Mouse (Mus musculus) heart, embryonic 16.5 days (tissue): ENCODE measurements around the gene Pou1f1. TPM values are rescaled to one million over a fixed set of nuclear protein-coding genes. Genes with fewer than 3 reads are reported as not detected.

ENCODE experiments used
- ATAC-seq: fragments of 200-750 bp; cut with Nextera tagmentation; replicated peaks from 2 replicates; pipeline ENCODE4 v1.8.0; 2017; ENCODE audit warnings: moderate number of reproducible peaks; ENCODE audit not compliant: insufficient read depth, low FRiP score; ENCODE audit errors: extremely low read depth
- H3K27ac ChIP-seq: fragments of 300-500 bp; sonication (generic); 2 replicates; pipeline ENCODE4 v1.5.1; 2014; ENCODE audit warnings: mild to moderate bottlenecking, low read length, control low read depth, moderate library complexity
- H3K27me3 ChIP-seq: fragments of 300-500 bp; sonication (generic); 2 replicates; pipeline ENCODE4 v1.6.1; 2014; ENCODE audit warnings: low read length, mixed read lengths; ENCODE audit not compliant: control insufficient read depth, insufficient read depth
- H3K36me3 ChIP-seq: fragments of 300-500 bp; sonication (generic); 2 replicates; pipeline ENCODE4 v1.6.1; 2014; ENCODE audit not compliant: control insufficient read depth, insufficient read depth
- H3K4me1 ChIP-seq: fragments of 300-500 bp; sonication (generic); 2 replicates; pipeline ENCODE4 v1.6.1; 2014; ENCODE audit warnings: low read length, mixed read lengths; ENCODE audit not compliant: control insufficient read depth, insufficient read depth
- H3K4me2 ChIP-seq: fragments of 300-500 bp; sonication (generic); 2 replicates; pipeline ENCODE4 v1.6.1; 2014; ENCODE audit warnings: low read depth, mild to moderate bottlenecking, control low read depth, low read length
- H3K4me3 ChIP-seq: fragments of 300-500 bp; sonication (generic); 2 replicates; pipeline ENCODE4 v1.5.1; 2014; ENCODE audit warnings: mild to moderate bottlenecking, control low read depth, low read length
- H3K9ac ChIP-seq: fragments of 300-500 bp; sonication (generic); 2 replicates; pipeline ENCODE4 v1.6.1; 2014; ENCODE audit warnings: low read length, control low read depth
- H3K9me3 ChIP-seq: fragments of 300-500 bp; sonication (generic); replicated peaks from 2 replicates; pipeline ENCODE4 v1.6.1; 2016; ENCODE audit warnings: low read length; ENCODE audit not compliant: control insufficient read depth
- WGBS: fragments of 180-500 bp; shearing (Covaris S2); extraction: QIAGEN DNeasy Blood & Tissue Kit; methylation state at CpG from one replicate; pipeline ENCODE4 v1.1.7; 2014; 5-methylcytosine and 5-hydroxymethylcytosine counted together
- polyA plus RNA-seq: library from polyadenylated mRNA; unstranded; fragments of >200 nt; fragmentation: Nextera tagmentation; extraction: Ambion mirVana; gene quantifications from 2 replicates; pipeline ENCODE4 v1.2.1, GENCODE M21; 2015

Pou1f1 gene
- not detected in 2 replicates for polyA plus RNA-seq

DNA sequence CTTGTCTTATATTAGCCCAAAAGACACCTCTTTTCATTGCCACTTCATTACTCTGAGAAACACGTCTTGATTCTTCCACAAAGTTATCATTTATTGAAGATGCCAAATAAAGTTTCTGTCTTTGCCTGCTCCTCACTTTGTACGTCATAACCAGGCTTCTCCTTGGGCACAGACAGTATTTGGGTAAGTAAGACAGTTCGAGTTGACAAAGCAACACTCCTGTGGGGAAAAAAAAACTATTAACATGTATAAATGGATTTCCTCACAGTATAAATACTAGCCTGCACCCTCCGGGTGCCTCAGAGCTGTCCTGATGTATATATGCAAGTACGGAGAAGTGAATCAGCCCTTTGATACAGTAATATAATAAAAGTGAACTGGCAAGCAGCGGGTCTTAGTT is at the start of gene Pou1f1:
Gene Pou1f1, plus strand, starts transcription at position 301 of the 400 bp plus-strand sequence.
- Histone ChIP-seq H3K27ac (no peak within 1 kb of the TSS), H3K4me3 (no peak within 1 kb of the TSS), H3K4me1 (no peaks in the 10 kb centered on the region), H3K4me2 (no peak within 1 kb of the TSS), H3K36me3 (no peaks in the 10 kb centered on the region), H3K27me3 (no peaks in the 10 kb centered on the region), H3K9me3 (no peaks in the 10 kb centered on the region), H3K9ac (no peak within 1 kb of the TSS)
- WGBS, result 73% methylated on average over 6 of the region's 6 CpGs
- no peak for ATAC-seq

DNA sequence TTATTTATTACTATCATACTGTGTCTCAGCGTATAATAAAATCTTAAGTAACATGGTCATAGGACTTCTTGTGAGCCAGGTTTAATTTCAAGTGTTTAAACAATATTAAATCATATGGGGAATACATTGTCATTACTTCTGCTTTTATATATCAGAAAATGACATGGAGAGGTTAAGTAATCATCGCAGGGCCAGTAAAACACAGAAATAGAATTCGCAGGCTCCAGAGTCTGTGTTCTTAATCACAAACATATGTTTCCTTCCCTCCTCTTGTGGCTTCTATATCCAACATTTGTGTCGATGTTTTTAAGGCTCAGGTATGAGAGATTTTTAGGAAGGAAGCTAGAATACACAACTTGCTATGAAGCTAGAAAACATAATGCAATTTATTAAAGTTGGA is 49.7 kb upstream of the Pou1f1 start:
- Histone ChIP-seq H3K4me1 (no peaks in the 10 kb centered on the region), H3K27ac (no peak overlapping the region), H3K4me2 (no peak overlapping the region)

DNA sequence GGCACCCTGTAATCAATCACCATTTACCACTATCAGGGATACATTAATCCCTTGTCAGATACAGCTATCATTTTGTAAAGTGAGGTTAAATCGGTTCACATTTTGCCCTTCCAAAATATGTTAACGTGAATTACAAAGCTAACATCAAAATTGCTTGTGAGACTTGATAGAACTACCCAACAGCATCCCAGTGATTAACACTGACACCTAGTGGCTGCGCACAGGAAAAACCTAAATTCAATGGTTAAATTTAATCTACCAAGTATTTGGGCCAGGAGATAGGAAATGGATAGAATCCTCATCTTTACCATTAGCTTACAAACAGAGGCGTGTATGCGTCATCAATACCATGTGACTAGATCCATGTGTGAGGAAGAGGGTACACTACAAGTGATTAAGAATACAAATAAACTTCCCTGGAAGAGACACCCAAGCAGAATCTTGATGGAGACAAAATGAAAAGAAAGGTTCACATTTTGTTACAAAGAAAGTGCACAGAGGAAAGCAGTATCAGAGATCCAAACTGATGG is 47.8 kb upstream of the Pou1f1 start:
- no peak overlapping the region for H3K27ac ChIP-seq
- WGBS, result 13% methylated on average over 5 of the region's 5 CpGs
- no peaks in the 10 kb centered on the region for H3K36me3 ChIP-seq
- H3K9ac ChIP-seq, result no peak overlapping the region
- no peak overlapping the region for H3K4me2 ChIP-seq
- H3K4me1 ChIP-seq, result no peaks in the 10 kb centered on the region
- no peak for ATAC-seq
- no peaks in the 10 kb centered on the region for H3K9me3 ChIP-seq
- H3K27me3 ChIP-seq, result no peaks in the 10 kb centered on the region
- no peak overlapping the region for H3K4me3 ChIP-seq

More for the DNA sequence above, 49.7 kb upstream of the Pou1f1 start:
- H3K9ac ChIP-seq, result no peak overlapping the region
- no peaks in the 10 kb centered on the region for H3K9me3 ChIP-seq
- ATAC-seq, result no peak
- 63% methylated on average over 4 of the region's 4 CpGs for whole genome bisulfite sequencing
- H3K4me3 ChIP-seq, result no peak overlapping the region
- no peaks in the 10 kb centered on the region for H3K27me3 ChIP-seq
- H3K36me3 ChIP-seq, result no peaks in the 10 kb centered on the region

- no peak overlapping the region for H3K9ac ChIP-seq
- H3K4me3 ChIP-seq, result no peak overlapping the region
- ATAC-seq, result no peak
- H3K36me3 ChIP-seq, result no peaks in the 10 kb centered on the region
- H3K27me3 ChIP-seq, result no peaks in the 10 kb centered on the region
- no peaks in the 10 kb centered on the region for H3K9me3 ChIP-seq
- 82% methylated on average over 6 of the region's 6 CpGs for WGBS
- H3K27ac ChIP-seq, result no peak overlapping the region
- H3K4me2 ChIP-seq, result no peak overlapping the region
- H3K4me1 ChIP-seq, result no peaks in the 10 kb centered on the region
Measured at GRCm38 (mm10) chr16:65485726-65486125, 34.6 kb upstream of the Pou1f1 start.

GRCm38 (mm10) chr16:65496030-65496429 is 24.3 kb upstream of the Pou1f1 start:
- Histone ChIP-seq H3K9me3 (no peaks in the 10 kb centered on the region), H3K27me3 (no peaks in the 10 kb centered on the region), H3K27ac (no peak overlapping the region), H3K4me1 (no peaks in the 10 kb centered on the region), H3K4me3 (no peak overlapping the region), H3K4me2 (no peak overlapping the region), H3K9ac (no peak overlapping the region), H3K36me3 (no peaks in the 10 kb centered on the region)
- ATAC-seq, result no peak
- WGBS, result 71% methylated on average over 5 of the region's 5 CpGs

- Histone ChIP-seq H3K4me3 (no peak overlapping the region), H3K36me3 (no peaks in the 10 kb centered on the region), H3K9me3 (no peaks in the 10 kb centered on the region), H3K4me2 (no peak overlapping the region), H3K4me1 (no peaks in the 10 kb centered on the region), H3K27me3 (no peaks in the 10 kb centered on the region), H3K27ac (no peak overlapping the region), H3K9ac (no peak overlapping the region)
- no peak for ATAC-seq
- WGBS, result 42% methylated on average over 2 of the region's 2 CpGs
Measured at GRCm38 (mm10) chr16:65497049-65497448, 23.3 kb upstream of the Pou1f1 start.

DNA sequence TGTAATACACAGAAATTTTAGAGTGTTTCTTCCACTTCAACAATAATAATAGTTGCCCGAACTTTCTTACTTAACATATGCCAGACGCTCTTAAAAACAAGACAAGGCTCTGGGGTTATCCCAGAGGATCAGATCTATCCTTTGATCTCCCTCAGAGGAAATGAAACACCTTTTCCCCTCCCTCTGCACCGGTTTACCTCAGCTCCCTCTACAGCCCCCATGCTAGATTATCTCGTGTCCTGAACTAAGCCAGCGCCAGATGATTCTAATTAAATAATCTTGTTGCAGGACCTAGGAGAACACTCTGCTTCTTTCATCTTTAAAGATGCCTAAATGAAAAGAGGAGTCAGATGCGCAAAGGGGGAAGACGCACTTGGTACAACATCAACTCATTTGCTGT is 6.1 kb upstream of the Pou1f1 start:
- no peak overlapping the region for H3K27ac ChIP-seq
- no peaks in the 10 kb centered on the region for H3K9me3 ChIP-seq
- no peak overlapping the region for H3K4me3 ChIP-seq
- no peak overlapping the region for H3K4me2 ChIP-seq
- no peaks in the 10 kb centered on the region for H3K27me3 ChIP-seq
- WGBS, result 61% methylated on average over 7 of the region's 7 CpGs
- ATAC-seq, result no peak
- H3K36me3 ChIP-seq, result no peaks in the 10 kb centered on the region
- no peak overlapping the region for H3K9ac ChIP-seq
- H3K4me1 ChIP-seq, result no peaks in the 10 kb centered on the region

GRCm38 (mm10) chr16:65526004-65526403 is 5.7 kb downstream of the Pou1f1 start:
- H3K4me1 ChIP-seq, result no peaks in the 10 kb centered on the region
- no peak overlapping the region for H3K4me2 ChIP-seq
- no peak overlapping the region for H3K4me3 ChIP-seq
- no peak overlapping the region for H3K9ac ChIP-seq
- no peaks in the 10 kb centered on the region for H3K36me3 ChIP-seq
- no peak for ATAC-seq
- WGBS, result 85% methylated on average over 2 of the region's 2 CpGs
- H3K27me3 ChIP-seq, result no peaks in the 10 kb centered on the region
- H3K27ac ChIP-seq, result no peak overlapping the region
- H3K9me3 ChIP-seq, result no peaks in the 10 kb centered on the region

DNA sequence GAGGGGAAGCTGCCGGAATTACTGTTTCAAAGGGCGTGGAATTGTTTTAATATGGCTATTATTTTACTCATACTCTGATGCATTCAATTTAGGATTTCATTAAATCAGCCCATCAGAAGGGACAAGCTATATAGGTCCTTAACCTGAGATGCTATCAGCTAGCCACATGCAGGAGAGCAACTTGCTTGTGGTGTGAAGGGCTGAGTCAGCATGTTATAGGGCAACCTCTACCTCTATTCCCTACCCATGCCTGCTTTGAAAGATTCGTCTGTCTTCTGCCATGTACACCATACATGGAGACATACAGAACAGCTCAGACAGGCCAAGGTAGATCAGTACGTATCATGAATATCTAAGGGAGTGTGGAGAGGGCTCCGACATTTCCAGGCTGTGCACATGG is 6.4 kb downstream of the Pou1f1 start:
- no peaks in the 10 kb centered on the region for H3K9me3 ChIP-seq
- ATAC-seq, result no peak
- WGBS, result 83% methylated on average over 5 of the region's 5 CpGs

More for the DNA sequence above, 6.4 kb downstream of the Pou1f1 start:
- Histone ChIP-seq H3K4me1 (no peaks in the 10 kb centered on the region), H3K27me3 (no peaks in the 10 kb centered on the region), H3K4me2 (no peak overlapping the region), H3K4me3 (no peak overlapping the region), H3K36me3 (no peaks in the 10 kb centered on the region), H3K9ac (no peak overlapping the region), H3K27ac (no peak overlapping the region)
